Mouse (Mus musculus): ENCODE results near the gene Lamb2.

The Lamb2 gene

GRCm38 (mm10) chr9:108531496-108531895 is 52.0 kb downstream of the Lamb2 start:
- Histone ChIP-seq H3K9me3 (ENCODE audit: low read length) (no peaks in the 10 kb centered on the region), H3K4me3 (replicated peaks; ENCODE audit: low read length) (no peak overlapping the region), H3K36me3 (ENCODE audit: insufficient read depth, low read length) (peaks cover 98% of the 10 kb centered on the region), H3K4me1 (replicated peaks; ENCODE audit: low read depth, low read length) (peaks cover 26% of the 10 kb centered on the region), H3K27me3 (ENCODE audit: insufficient read depth, low read length) (no peaks in the 10 kb centered on the region)
- TF ChIP-seq POU5F1 (IDR thresholded peaks at IDR 0.05; ENCODE audit: borderline replicate concordance, low read length): no peak
- no peak for TF ChIP-seq NANOG (IDR thresholded peaks at IDR 0.05; ENCODE audit: borderline replicate concordance, low read length)
- TF ChIP-seq CTCF (conservative IDR thresholded peaks at IDR 0.05; ENCODE audit: low read length): no peak
